Mouse (Mus musculus): ENCODE results near the gene Ust. TPM values are rescaled to one million over a fixed set of nuclear protein-coding genes. Genes with fewer than 3 reads are reported as not detected.

Ust gene
- total RNA-seq, 4 experiments from 2014 or later, result 1.2 to 1.8 (median 1.5) TPM

DNA sequence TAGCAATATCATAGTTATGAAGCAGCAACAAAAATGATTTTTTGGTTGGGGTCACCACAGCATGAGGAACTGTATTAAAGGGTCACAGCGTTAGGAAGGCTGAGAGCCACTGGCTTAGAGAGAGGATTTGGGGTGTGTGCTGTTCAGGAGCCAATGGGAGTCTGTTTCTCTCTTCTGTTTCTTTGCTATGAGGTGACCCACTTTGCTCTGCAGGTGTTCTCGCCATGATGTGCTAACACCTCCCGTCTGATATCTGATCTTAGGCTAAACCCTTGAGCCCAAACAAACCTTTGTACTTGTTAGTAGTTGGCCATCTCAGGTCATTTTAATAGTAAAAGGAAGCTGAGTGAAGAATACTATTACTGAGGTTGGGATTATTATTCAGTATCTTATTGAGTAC is 292.0 kb downstream of the Ust start:
- no peak for DNase-seq (ENCODE audit: low spot score)

DNA sequence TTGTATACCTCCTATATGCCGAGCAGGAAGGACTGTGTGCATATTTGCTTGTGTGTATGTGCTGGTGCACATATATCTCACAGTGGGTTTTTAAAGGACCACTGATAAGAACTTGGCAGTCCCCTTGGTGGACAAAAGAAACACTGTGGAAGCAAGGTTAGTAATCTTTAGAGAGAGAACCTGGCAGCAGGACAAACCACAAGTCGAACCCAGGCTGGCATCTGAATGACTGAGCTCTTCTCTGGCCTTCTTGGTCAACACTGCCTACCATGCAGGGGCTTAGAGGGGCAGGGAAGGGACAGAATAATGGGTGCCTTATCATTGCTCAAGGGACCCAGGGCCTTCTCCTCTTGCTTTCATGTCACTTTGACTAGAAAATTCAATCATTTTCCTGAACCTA is 294.0 kb downstream of the Ust start:
- DNase-seq (ENCODE audit: low spot score), result no peak

DNA sequence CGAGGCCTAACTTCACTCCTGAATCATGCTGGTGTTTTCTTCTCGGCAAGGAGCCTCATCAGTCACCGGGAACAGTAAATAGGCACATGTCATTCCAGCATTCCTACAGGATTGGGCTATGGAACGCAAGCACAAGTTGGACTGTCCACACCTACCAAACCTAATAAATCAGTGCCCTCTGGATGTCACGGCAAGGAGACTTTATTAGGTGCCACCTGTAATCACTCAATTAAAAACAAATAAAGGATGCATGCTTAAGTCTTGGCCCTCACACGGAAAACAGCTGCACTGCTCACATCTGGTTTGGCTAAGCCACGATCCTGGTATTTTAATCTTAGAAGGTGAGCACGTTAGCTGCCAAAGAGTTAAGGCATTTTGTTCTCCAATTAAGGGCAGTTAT is 294.6 kb downstream of the Ust start:
- no peak for DNase-seq (ENCODE audit: low spot score)

DNA sequence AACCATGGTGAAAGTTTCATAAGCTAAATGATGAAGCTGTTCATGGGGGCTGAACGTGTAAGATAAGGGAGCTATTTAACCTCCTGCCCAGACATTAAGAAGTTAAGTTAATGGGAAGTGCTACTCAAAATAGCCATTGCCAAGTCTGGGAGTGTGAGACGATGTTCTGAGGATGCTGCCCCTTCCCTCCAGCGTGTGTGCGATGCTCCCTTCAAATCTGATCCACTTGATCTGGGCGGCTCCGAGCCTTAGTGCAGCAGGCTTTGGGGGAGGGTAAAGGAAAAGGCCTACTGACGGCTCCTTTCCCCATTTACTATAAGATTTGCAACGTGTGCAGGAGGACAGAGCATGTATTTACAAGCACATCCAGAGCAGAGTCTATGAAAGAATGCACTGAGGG is 301.7 kb downstream of the Ust start:
- no peak for DNase-seq (ENCODE audit: low spot score)

DNA sequence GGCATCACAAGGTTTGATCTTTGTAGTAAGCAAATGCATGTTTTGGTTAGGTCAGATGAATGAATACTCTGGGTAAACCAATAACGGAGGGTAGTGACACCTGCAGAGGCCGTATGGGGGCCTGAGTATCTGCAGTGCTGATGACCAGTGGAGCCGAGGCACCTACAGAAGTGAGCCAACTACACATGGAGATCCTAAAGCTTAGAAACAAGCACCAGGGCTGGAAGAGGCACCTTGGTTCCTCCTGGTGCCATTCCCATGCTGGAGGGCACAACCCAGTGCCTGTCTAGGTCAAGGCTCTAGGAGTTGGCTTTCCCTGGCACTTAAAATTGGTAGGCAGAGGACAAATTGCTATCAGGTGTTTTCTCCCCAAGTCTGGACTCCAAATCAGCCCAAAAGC is 303.4 kb downstream of the Ust start:
- DNase-seq (ENCODE audit: low spot score), result no peak

DNA sequence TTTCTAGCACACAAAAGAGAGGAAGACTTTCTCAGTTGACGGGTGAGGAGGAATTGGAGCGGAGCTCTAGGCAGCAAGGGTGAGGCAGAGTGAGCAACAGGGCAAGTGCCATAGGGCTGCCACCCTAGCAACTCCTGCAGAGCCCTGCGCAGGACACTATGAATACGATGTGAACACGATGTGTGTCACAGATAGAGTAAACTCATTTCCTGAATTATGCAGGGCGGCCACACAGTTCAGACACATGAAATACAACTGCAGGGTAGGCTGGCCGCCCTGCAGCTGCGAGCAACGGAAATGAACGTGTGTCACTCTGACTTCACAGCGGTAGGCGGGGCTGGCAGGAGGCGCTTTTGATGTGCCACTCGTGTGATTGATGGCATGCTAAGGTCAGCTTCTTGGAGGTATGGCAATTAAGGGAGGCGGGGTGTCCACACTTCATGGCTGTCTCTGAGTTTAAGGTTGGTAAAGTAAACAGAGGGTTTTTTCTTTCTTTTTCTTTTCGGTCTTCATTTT is 304.7 kb downstream of the Ust start:
- no peak for DNase-seq (ENCODE audit: low spot score)

DNA sequence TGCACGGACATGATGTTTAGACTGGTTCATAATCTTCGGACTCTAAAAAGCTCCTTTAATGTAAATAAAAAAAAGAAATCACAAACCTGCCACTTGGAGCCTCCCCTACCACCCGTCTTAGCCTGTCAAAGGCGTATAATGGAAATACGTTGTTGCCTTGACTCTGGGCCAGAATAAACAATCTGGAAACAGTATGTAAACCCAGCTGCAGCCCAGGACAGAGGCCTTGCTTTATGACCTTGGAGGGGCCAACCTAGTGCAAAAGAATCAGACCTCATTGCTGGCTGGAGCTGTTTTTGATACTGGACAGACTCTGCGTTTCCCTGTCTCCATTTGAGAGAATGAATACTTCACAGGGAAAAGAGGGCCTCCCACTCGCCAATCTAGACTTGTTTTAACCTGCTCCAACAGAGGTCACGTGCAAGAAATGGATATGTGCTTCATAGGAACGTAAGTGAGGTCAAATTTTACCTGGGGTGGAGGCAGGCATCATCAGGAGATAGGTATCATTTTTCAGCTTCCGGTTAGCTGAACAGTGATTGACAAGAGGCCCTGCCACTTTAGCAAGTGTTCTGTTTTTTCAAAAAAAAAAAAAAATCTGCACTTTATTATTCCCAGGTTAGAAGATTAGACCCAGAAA is 305.2 kb downstream of the Ust start:
- DNase-seq (ENCODE audit: low spot score), result no peak

DNA sequence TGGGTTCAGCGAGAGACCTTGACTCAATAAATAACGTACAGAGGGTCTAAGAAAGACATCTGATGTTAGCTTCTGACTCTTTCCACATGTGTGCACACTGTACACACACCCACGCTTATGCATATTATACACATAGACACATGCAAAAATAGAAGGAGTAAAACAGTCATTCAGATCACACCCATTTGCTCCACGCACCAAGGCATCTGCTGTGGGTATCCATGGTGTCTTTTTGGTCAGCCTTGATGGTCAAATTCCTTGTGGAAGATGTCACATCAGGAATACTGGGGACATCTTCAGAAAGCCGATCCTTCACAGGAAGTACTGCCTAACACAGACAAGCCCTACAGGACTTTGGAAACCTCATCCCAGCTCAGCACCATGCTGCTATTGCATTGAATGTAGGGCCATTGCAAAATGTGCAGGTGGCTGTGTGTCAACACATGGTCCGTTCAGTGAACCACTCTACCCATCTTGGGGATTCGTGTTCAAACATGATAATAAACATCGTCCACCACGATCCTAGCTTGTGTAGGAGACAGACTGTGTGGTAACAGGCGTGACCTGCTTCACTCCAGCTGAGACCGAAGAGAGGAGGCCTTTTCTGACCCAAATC is 305.9 kb downstream of the Ust start:
- no peak for DNase-seq (ENCODE audit: low spot score)

DNA sequence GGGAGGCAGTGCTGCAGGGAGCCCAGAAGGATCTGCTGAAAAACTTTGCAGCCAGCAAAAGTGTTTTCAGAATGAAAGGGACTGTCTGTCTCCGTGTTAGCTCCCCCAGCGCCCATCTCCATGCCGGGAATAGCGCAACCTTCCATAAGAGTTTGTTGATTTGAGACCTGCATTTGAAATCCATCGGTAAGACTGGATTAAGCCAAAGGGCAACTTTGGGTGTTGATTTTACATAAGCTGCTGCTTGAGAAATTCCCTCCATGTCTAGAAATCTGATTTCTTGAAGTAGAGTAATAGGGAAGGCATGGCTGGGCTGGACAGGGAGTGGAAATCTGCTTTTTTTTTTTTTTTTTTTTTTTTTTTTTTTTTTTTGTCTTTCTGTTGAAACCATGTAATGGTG is 306.9 kb downstream of the Ust start:
- no peak for DNase-seq (ENCODE audit: low spot score)

DNA sequence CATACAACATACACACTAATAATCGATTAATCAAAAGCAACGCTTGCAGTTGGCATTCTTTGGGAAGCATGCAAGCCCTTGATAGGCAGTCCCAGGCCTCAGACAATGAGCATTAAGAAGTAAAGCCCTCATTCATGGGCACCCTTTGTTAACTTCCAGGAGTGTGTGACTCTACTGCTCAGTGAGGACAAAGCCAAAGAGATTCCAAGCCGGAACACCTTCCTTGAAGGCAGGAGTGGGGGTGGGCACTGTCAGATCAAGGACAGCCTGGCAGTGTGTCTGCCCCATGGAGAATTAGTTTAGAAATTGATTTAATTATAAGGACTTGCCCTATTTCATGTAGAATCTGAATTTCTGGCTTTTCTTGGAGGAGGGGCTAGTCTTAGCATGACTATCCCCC is 308.3 kb downstream of the Ust start:
- DNase-seq (ENCODE audit: low spot score), result no peak

DNA sequence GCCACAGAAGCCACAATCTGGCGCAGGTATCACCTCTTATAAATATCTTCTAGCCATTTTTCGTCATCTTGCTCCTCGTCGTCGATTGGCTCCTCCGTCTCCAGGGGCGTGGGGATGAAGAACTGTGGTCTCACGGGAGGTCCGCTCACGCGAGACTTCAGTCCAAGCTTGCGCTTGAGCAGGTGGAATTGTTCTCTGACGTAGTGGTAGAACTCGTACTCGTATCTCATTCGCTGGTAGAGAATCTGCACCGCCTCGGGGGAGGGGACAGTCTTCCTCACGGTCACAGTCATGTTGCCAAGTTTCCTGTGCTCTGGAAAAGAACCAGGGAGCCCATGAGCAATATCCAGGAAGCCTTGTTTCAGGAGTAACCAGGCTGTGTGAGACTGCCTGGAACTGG is 311.3 kb downstream of the Ust start:
- no peak for DNase-seq (ENCODE audit: low spot score)

DNA sequence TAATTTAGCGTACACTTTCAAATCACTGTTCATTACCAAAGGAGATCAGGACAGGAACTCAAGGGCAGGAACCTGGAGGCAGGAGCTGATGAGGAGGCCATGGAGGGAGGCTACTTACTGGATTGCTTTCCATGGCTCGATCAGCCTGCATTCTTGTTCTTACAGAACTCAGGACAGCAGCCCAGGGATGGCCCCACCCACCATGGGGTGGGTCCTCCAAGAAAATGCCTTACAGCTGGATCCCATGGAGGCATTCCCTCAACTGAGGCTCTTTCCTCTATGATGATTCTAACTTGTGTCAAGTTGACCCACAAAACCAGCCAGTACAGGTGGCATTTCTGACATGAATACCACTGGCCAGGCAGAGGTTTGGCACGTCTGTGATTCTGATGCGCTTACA is 314.9 kb downstream of the Ust start:
- DNase-seq (ENCODE audit: low spot score), result no peak

DNA sequence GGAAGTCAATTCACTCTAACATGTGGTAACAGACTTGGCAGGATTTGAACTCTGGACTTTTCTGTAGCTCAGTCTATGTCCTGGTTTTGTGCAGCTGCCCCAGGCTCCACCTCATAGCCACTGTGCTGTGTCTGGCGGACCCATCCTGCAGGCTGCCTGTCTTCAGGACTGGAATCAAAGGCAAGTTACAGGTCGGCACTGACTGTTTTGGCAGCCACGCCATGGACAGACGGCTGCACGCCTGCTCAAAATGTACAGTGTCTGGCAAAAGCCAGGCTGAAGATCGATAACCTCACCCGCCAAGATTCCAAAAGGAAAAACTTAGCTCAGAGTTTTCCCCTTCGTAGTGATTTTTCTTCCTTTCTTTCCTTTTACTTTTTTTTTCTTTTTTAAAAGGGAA is 318.8 kb downstream of the Ust start:
- DNase-seq (ENCODE audit: low spot score), result no peak

DNA sequence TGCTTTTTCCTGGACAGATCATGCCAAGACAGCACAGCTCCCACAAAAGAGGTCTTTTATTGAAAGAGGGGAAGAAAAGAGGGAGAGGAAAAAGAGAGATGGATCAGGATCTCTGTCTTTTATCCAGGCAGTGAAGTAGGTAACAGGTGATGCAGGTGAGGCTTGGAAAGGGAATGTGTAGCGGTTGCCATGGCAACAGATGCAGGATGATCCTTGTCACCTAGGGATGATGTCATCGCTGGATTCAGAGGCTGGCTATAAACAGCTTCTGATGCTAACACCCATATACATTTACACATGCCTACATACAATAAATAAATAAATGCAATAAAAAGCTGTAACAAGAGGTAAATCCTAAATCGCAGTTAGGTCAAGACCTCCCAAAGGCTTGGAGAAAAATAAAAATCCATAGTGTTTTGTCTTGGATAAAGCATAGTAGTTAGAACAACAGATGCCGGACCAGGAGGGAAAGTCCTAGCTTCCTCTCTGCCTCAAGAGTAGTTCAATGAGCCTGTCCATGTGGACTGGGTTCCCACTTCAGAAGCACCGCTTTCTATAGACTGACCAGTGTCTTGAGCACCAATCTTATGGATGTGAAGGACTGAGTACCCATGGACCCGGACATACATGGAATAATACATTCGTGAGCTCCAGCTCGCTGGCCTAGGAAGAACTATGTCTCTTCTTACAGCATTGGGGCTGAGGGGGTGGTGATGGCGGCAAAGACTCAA is 319.4 kb downstream of the Ust start:
- DNase-seq (ENCODE audit: low spot score), result no peak

DNA sequence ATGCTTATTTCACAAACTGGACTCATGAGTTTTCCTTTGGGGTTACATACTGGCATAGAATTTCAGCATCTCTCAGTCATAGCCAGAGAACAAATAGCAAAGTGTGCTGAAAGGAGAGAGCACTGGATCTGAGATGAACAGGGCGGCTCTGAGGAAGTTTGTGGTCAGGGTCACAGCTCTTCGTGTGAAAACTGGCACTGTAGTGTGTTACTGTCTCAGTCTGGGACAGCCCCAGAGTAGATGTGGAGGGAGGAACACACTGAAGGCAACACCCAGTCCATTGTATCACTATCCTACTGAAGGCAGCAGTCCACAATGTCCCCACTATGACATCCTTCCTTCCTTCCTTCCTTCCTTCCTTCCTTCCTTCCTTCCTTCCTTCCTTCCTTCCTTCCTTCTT is 321.0 kb downstream of the Ust start:
- DNase-seq (ENCODE audit: low spot score), result no peak

DNA sequence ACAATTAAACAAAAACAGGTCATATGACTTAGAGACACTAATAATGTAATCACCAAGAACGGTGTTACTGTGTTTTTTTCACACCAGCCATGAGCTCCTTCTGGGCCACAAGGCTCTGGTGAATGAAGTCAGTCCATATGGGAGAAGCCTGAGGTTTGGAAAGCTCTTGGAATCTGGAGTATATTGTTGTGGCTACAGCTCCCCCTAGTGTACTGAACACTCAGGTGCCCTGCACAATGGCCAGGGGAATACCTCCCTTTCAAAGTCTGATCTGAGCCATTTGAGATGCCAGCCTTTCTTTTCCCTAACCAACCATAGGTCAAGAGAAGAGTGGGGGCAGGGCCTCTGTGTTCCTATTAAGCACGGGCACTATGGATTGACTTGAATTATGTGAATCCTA is 322.3 kb downstream of the Ust start:
- DNase-seq (ENCODE audit: low spot score), result peak; percentile 55

DNA sequence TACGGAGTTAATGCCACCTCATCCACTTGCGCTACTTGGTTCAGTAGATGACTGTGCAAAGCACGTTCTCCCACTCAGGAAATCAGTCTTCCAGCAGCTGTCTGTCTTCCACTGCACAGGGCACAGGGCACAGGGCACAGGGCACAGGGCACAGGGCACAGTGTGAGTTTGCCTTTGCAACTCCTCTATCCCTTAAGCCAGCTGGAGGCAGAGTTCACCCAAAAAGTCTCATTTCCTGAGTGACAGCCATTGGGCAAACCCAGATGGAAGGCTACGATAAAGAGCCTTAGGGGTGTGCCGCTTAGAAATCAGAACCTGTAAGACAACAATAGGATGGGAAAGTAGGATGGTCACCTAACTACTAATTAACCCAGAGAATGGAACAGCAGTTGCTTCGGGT is 322.9 kb downstream of the Ust start:
- DNase-seq (ENCODE audit: low spot score), result no peak

DNA sequence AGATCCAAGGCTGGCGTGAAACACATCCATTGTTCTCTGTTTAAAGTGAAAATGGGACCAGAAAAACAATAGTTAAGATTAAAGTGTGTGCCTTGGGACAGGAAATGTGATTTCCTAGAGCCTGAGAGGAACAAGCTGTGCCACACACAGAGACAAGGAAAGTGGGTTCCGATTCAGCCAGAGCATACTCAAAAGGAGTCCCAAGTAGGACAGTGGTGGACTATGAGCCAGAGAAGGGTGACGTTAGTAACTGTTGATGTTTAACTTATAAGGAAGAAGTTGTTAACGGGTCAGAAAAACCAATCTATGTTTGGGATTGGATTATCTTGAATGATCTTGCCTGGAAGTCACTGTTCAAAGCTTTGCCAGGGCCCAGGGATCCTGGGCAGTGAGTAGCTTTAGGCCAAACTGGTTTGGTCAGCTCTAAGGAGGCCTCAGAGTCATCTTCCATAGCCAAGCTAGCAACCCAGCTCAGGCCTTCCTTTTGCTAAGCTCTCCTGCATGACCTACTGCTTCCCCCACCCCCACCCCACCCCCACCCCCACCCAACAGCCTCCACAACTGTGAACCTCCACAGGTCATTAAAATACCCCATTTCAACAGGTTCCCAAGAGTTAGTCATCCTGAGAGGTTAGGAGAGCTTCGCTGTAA is 329.2 kb downstream of the Ust start:
- DNase-seq (ENCODE audit: low spot score), result no peak

DNA sequence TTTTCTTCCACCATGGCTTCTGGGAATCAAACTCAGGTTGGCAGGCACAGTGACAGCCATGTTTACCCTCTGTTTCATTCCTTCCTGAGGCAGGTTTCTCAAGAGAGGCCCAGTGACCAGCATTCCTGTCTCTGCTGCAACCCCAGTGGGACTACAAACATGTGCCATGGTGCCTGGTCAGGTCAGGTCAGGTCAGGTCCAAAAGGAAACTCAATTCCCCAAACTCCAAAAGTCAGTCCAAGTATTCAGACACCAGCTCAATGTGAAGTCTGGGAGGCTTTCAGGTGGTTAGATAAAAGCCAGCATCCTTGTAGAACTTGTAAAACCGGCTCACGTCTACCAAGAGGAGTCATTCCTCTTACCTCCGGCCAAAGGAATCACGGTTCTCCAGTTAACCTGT is 333.0 kb downstream of the Ust start:
- no peak for DNase-seq (ENCODE audit: low spot score)

DNA sequence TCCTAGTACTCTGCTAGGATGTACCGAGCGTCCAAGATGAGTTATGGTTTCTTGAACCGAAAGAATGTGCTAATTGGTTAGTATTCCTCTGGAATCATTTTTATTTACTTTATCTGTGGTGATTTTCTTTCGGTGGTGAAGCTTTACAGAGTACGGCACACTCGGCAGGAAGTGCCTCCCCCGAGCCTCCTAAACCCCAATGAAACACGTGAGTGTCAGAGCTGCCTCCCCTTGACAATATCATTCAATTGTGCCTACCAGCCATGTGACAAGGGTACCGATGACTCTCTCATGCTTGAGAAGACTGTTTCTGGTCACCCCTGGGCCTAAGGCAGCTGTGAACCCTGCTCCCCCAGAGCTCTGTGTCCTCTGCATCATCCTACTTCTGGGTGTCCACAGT is 333.9 kb downstream of the Ust start:
- DNase-seq (ENCODE audit: low spot score), result no peak

DNA sequence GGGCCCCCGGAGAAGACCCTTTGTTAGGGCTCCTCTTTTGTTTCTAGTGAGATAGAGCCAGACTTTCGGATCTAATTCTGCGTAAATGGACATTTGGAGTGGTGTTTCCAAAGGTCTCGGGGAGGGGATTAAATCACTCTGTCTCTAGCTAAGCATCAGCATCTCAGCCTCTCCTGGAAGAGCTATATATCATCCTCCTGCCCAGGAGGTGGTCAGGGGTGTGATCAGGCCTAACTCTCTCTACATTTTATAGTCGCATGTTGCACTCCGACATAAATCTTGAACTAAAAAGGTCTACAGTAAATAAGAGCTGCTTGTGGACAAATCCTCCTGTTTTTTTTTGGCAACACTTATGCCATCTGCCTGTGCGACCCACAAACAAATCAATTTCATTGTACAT is 335.5 kb downstream of the Ust start:
- no peak for DNase-seq (ENCODE audit: low spot score)

DNA sequence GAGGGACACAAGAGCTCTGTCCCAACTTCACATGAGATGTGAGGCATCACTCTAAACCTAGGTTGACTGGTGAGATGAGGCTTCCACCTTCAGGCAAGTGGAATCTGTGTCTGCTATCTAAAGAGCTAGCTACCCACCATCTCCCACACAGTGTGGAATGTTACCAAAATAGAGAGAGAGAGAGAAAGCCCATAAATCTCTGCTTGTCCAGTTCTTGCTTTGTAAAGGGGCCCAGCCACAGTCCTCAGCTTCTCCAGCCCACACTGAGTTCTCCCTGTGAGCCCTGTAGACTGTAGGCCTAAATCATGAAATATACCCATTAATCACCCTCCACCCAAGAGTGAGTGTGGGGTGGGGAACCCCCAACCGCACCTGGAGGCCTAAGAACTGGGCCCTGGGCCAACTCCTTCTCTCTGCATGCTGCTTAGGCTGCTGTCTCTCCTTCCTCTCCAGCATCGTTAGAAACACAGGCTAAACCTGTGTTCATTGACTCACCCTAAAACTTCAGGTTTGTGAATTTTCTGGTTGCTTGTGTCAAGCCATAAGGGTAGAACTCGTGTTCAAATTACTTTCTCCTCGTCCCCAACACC is 336.9 kb downstream of the Ust start:
- DNase-seq (ENCODE audit: low spot score), result no peak

Measured in heart, adult 8-10 months (tissue).